Mouse (Mus musculus): Measurements from ENCODE around the gene Gm7138. TPM values are rescaled to one million over a fixed set of nuclear protein-coding genes. Genes with fewer than 3 reads are reported as not detected.

Gene Gm7138
- polyA plus RNA-seq (2014; fragmentation: Illumina TruSeq; extraction: RNeasy Lipid Tissue Mini Kit (QIAGEN cat#74804); ENCODE audit: low read depth, low replicate concordance): not detected

GRCm38 (mm10) chr10:77776844-77777243, at the start of gene Gm7138:
TSS of gene Gm7138 (minus strand) at chr10:77776944.

GRCm38 (mm10) chr10:77814382-77814781, 37.6 kb upstream of the Gm7138 start, which contains the start of gene Gm2696:
TSS of gene Gm2696 (plus strand) at chr10:77814682.

GRCm38 (mm10) chr10:77811743-77812142, 35.0 kb upstream of the Gm7138 start, which contains the start of gene Gm9507:
TSS of gene Gm9507 (minus strand) at chr10:77811843.

GRCm38 (mm10) chr10:77798921-77799508, 22.3 kb upstream of the Gm7138 start, which contains the start of gene Gm19668:
TSS of gene Gm19668 (minus strand) at chr10:77799133.

GRCm38 (mm10) chr10:77794976-77795375, 18.2 kb upstream of the Gm7138 start, which contains the start of gene Gm9639:
TSS of gene Gm9639 (minus strand) at chr10:77795076.

GRCm38 (mm10) chr10:77787876-77788275, 11.1 kb upstream of the Gm7138 start, which contains the start of gene Gm7137:
TSS of gene Gm7137 (minus strand) at chr10:77788200.

GRCm38 (mm10) chr10:77782442-77782841, 5.7 kb upstream of the Gm7138 start, which contains the start of gene Gm3250:
TSS of gene Gm3250 (minus strand) at chr10:77782542.

GRCm38 (mm10) chr10:77771225-77771624, 5.5 kb downstream of the Gm7138 start, which contains the start of gene Gm3238:
TSS of gene Gm3238 (minus strand) at chr10:77771325.

GRCm38 (mm10) chr10:77759582-77759981, 17.2 kb downstream of the Gm7138 start, which contains the start of gene Gm3233:
TSS of gene Gm3233 (minus strand) at chr10:77759682.

GRCm38 (mm10) chr10:77751254-77751653, 25.5 kb downstream of the Gm7138 start, which contains the start of gene Gm9736:
TSS of gene Gm9736 (minus strand) at chr10:77751354.

GRCm38 (mm10) chr10:77741924-77742688, 34.6 kb downstream of the Gm7138 start, which contains the start of gene Gm18596:
TSS of gene Gm18596 (minus strand) at chr10:77742638.

Other genes with a start within 250 kb of the Gm7138 start
- 1.2 TPM for gene Itgb2, start 246.7 kb downstream of the Gm7138 start, polyA plus RNA-seq (2014; fragmentation: Illumina TruSeq; extraction: RNeasy Lipid Tissue Mini Kit (QIAGEN cat#74804); ENCODE audit: low read depth, low replicate concordance)
- 158 TPM for gene Pttg1ip, start 195.2 kb downstream of the Gm7138 start, polyA plus RNA-seq (2014; fragmentation: Illumina TruSeq; extraction: RNeasy Lipid Tissue Mini Kit (QIAGEN cat#74804); ENCODE audit: low read depth, low replicate concordance)
- 72.2 TPM for gene Sumo3, start 170.8 kb downstream of the Gm7138 start, polyA plus RNA-seq (2014; fragmentation: Illumina TruSeq; extraction: RNeasy Lipid Tissue Mini Kit (QIAGEN cat#74804); ENCODE audit: low read depth, low replicate concordance)
- not detected for gene Gm49325, start 170.7 kb downstream of the Gm7138 start, polyA plus RNA-seq (2014; fragmentation: Illumina TruSeq; extraction: RNeasy Lipid Tissue Mini Kit (QIAGEN cat#74804); ENCODE audit: low read depth, low replicate concordance)
- 10.8 TPM for gene Ube2g2, start 154.7 kb downstream of the Gm7138 start, polyA plus RNA-seq (2014; fragmentation: Illumina TruSeq; extraction: RNeasy Lipid Tissue Mini Kit (QIAGEN cat#74804); ENCODE audit: low read depth, low replicate concordance)
- not detected for gene Tspear, start 90.4 kb downstream of the Gm7138 start, polyA plus RNA-seq (2014; fragmentation: Illumina TruSeq; extraction: RNeasy Lipid Tissue Mini Kit (QIAGEN cat#74804); ENCODE audit: low read depth, low replicate concordance)
- gene Gm19402, start 86.2 kb downstream of the Gm7138 start, polyA plus RNA-seq (2014; fragmentation: Illumina TruSeq; extraction: RNeasy Lipid Tissue Mini Kit (QIAGEN cat#74804); ENCODE audit: low read depth, low replicate concordance): not detected
- gene Gm9508, start 79.7 kb downstream of the Gm7138 start, polyA plus RNA-seq (2014; fragmentation: Illumina TruSeq; extraction: RNeasy Lipid Tissue Mini Kit (QIAGEN cat#74804); ENCODE audit: low read depth, low replicate concordance): not detected
- gene Gm10272, start 70.3 kb downstream of the Gm7138 start, polyA plus RNA-seq (2014; fragmentation: Illumina TruSeq; extraction: RNeasy Lipid Tissue Mini Kit (QIAGEN cat#74804); ENCODE audit: low read depth, low replicate concordance): not detected
- gene Gm10024, start 65.5 kb downstream of the Gm7138 start, polyA plus RNA-seq (2014; fragmentation: Illumina TruSeq; extraction: RNeasy Lipid Tissue Mini Kit (QIAGEN cat#74804); ENCODE audit: low read depth, low replicate concordance): not detected
- gene Gm10142, start 61.1 kb downstream of the Gm7138 start, polyA plus RNA-seq (2014; fragmentation: Illumina TruSeq; extraction: RNeasy Lipid Tissue Mini Kit (QIAGEN cat#74804); ENCODE audit: low read depth, low replicate concordance): not detected
- not detected for gene Krtap12-1, start 56.3 kb downstream of the Gm7138 start, polyA plus RNA-seq (2014; fragmentation: Illumina TruSeq; extraction: RNeasy Lipid Tissue Mini Kit (QIAGEN cat#74804); ENCODE audit: low read depth, low replicate concordance)
- gene Gm10100, start 50.5 kb downstream of the Gm7138 start, polyA plus RNA-seq (2014; fragmentation: Illumina TruSeq; extraction: RNeasy Lipid Tissue Mini Kit (QIAGEN cat#74804); ENCODE audit: low read depth, low replicate concordance): not detected
- not detected for gene Gm18596, start 34.3 kb downstream of the Gm7138 start, polyA plus RNA-seq (2014; fragmentation: Illumina TruSeq; extraction: RNeasy Lipid Tissue Mini Kit (QIAGEN cat#74804); ENCODE audit: low read depth, low replicate concordance)
- not detected for gene Gm9736, start 25.6 kb downstream of the Gm7138 start, polyA plus RNA-seq (2014; fragmentation: Illumina TruSeq; extraction: RNeasy Lipid Tissue Mini Kit (QIAGEN cat#74804); ENCODE audit: low read depth, low replicate concordance)
- not detected for gene Gm3233, start 17.3 kb downstream of the Gm7138 start, polyA plus RNA-seq (2014; fragmentation: Illumina TruSeq; extraction: RNeasy Lipid Tissue Mini Kit (QIAGEN cat#74804); ENCODE audit: low read depth, low replicate concordance)
- gene Gm3238, start 5.6 kb downstream of the Gm7138 start, polyA plus RNA-seq (2014; fragmentation: Illumina TruSeq; extraction: RNeasy Lipid Tissue Mini Kit (QIAGEN cat#74804); ENCODE audit: low read depth, low replicate concordance): not detected
- not detected for gene Gm3250, start 5.6 kb upstream of the Gm7138 start, polyA plus RNA-seq (2014; fragmentation: Illumina TruSeq; extraction: RNeasy Lipid Tissue Mini Kit (QIAGEN cat#74804); ENCODE audit: low read depth, low replicate concordance)
- gene Gm7137, start 11.3 kb upstream of the Gm7138 start, polyA plus RNA-seq (2014; fragmentation: Illumina TruSeq; extraction: RNeasy Lipid Tissue Mini Kit (QIAGEN cat#74804); ENCODE audit: low read depth, low replicate concordance): not detected
- gene Gm9639, start 18.1 kb upstream of the Gm7138 start, polyA plus RNA-seq (2014; fragmentation: Illumina TruSeq; extraction: RNeasy Lipid Tissue Mini Kit (QIAGEN cat#74804); ENCODE audit: low read depth, low replicate concordance): not detected
- gene Gm19668, start 22.2 kb upstream of the Gm7138 start, polyA plus RNA-seq (2014; fragmentation: Illumina TruSeq; extraction: RNeasy Lipid Tissue Mini Kit (QIAGEN cat#74804); ENCODE audit: low read depth, low replicate concordance): not detected
- gene Gm9507, start 34.9 kb upstream of the Gm7138 start, polyA plus RNA-seq (2014; fragmentation: Illumina TruSeq; extraction: RNeasy Lipid Tissue Mini Kit (QIAGEN cat#74804); ENCODE audit: low read depth, low replicate concordance): not detected
- gene Gm2696, start 37.7 kb upstream of the Gm7138 start, polyA plus RNA-seq (2014; fragmentation: Illumina TruSeq; extraction: RNeasy Lipid Tissue Mini Kit (QIAGEN cat#74804); ENCODE audit: low read depth, low replicate concordance): not detected
- not detected for gene Krtap10-4, start 50.2 kb upstream of the Gm7138 start, polyA plus RNA-seq (2014; fragmentation: Illumina TruSeq; extraction: RNeasy Lipid Tissue Mini Kit (QIAGEN cat#74804); ENCODE audit: low read depth, low replicate concordance)
- not detected for gene Krtap10-10, start 59.0 kb upstream of the Gm7138 start, polyA plus RNA-seq (2014; fragmentation: Illumina TruSeq; extraction: RNeasy Lipid Tissue Mini Kit (QIAGEN cat#74804); ENCODE audit: low read depth, low replicate concordance)
- gene Gm36176, start 69.9 kb upstream of the Gm7138 start, polyA plus RNA-seq (2014; fragmentation: Illumina TruSeq; extraction: RNeasy Lipid Tissue Mini Kit (QIAGEN cat#74804); ENCODE audit: low read depth, low replicate concordance): not detected
- not detected for gene Gm10318, start 75.9 kb upstream of the Gm7138 start, polyA plus RNA-seq (2014; fragmentation: Illumina TruSeq; extraction: RNeasy Lipid Tissue Mini Kit (QIAGEN cat#74804); ENCODE audit: low read depth, low replicate concordance)
- gene Gm3285, start 85.0 kb upstream of the Gm7138 start, polyA plus RNA-seq (2014; fragmentation: Illumina TruSeq; extraction: RNeasy Lipid Tissue Mini Kit (QIAGEN cat#74804); ENCODE audit: low read depth, low replicate concordance): not detected
- 15.8 TPM for gene Lrrc3, start 125.6 kb upstream of the Gm7138 start, polyA plus RNA-seq (2014; fragmentation: Illumina TruSeq; extraction: RNeasy Lipid Tissue Mini Kit (QIAGEN cat#74804); ENCODE audit: low read depth, low replicate concordance)
- 1.7 TPM for gene Trpm2, start 193.6 kb upstream of the Gm7138 start, polyA plus RNA-seq (2014; fragmentation: Illumina TruSeq; extraction: RNeasy Lipid Tissue Mini Kit (QIAGEN cat#74804); ENCODE audit: low read depth, low replicate concordance)
- 0.72 TPM for gene 1810043G02Rik, start 201.6 kb upstream of the Gm7138 start, polyA plus RNA-seq (2014; fragmentation: Illumina TruSeq; extraction: RNeasy Lipid Tissue Mini Kit (QIAGEN cat#74804); ENCODE audit: low read depth, low replicate concordance)
- gene Pfkl, start 233.1 kb upstream of the Gm7138 start, polyA plus RNA-seq (2014; fragmentation: Illumina TruSeq; extraction: RNeasy Lipid Tissue Mini Kit (QIAGEN cat#74804); ENCODE audit: low read depth, low replicate concordance): 1.1 TPM

Data from liver, adult 10 weeks (tissue).